Mouse (Mus musculus) stomach, postnatal 0 days (tissue): ENCODE results near the gene Akap6. TPM values are rescaled to one million over a fixed set of nuclear protein-coding genes. Genes with fewer than 3 reads are reported as not detected.
A peak's percentile ranks its signal among the peaks of the same experiment; 100 is the strongest.

Source experiments
- ATAC-seq: fragments of 200-750 bp; cut with Nextera tagmentation; 2 replicates; pipeline ENCODE4 v1.8.0; 2017; ENCODE audit not compliant: low FRiP score, low TSS enrichment
- DNase-seq: peaks from one replicate; pipeline ENCODE4 v3.0.0-alpha.2; 2016; ENCODE audit warnings: low spot score
- H3K27ac ChIP-seq: fragments of 300-500 bp; sonication (generic); replicated peaks from 2 replicates; pipeline ENCODE4 v1.5.1; 2014; ENCODE audit warnings: mild to moderate bottlenecking, control low read depth
- H3K27me3 ChIP-seq: fragments of 300-500 bp; sonication (generic); 2 replicates; pipeline ENCODE4 v1.6.1; 2014; ENCODE audit warnings: low read length; ENCODE audit not compliant: control insufficient read depth, insufficient read depth
- H3K36me3 ChIP-seq: fragments of 300-500 bp; sonication (generic); 2 replicates; pipeline ENCODE4 v1.6.1; 2014; ENCODE audit warnings: low read length, mixed read lengths; ENCODE audit not compliant: control insufficient read depth, insufficient read depth
- H3K4me1 ChIP-seq: fragments of 300-500 bp; sonication (generic); replicated peaks from 2 replicates; pipeline ENCODE4 v1.6.1; 2014; ENCODE audit warnings: antibody characterized with exemption; ENCODE audit not compliant: control insufficient read depth, insufficient read depth
- H3K4me2 ChIP-seq: fragments of 300-500 bp; sonication (generic); replicated peaks from 2 replicates; pipeline ENCODE4 v1.6.1; 2014; ENCODE audit warnings: low read depth, mild to moderate bottlenecking, control low read depth, moderate library complexity
- H3K4me3 ChIP-seq: fragments of 300-500 bp; sonication (generic); 2 replicates; pipeline ENCODE4 v1.5.1; 2014; ENCODE audit warnings: low read depth, low read length, control low read depth
- H3K9ac ChIP-seq: fragments of 300-500 bp; sonication (generic); 2 replicates; pipeline ENCODE4 v1.6.1; 2014; ENCODE audit warnings: mild to moderate bottlenecking, low read length, control low read depth, mixed read lengths
- H3K9me3 ChIP-seq: fragments of 300-500 bp; sonication (generic); 2 replicates; pipeline ENCODE4 v1.6.1; 2016; ENCODE audit warnings: low read length; ENCODE audit not compliant: control insufficient read depth
- CTCF ChIP-seq: IDR thresholded peaks from 2 replicates; pipeline ENCODE4 v1.5.1; 2016; ENCODE audit warnings: antibody characterized with exemption, low read depth, mild to moderate bottlenecking, moderate library complexity
- EP300 ChIP-seq: optimal IDR thresholded peaks from 2 replicates; pipeline ENCODE3; 2016; ENCODE audit warnings: antibody characterized with exemption
- WGBS: fragments of 180-500 bp; shearing (Covaris S2); extraction: QIAGEN DNeasy Blood & Tissue Kit; methylation state at CpG from one replicate; pipeline ENCODE4 v1.1.7; 2014; 5-methylcytosine and 5-hydroxymethylcytosine counted together
- polyA plus RNA-seq: library from polyadenylated mRNA; unstranded; fragments of >200 nt; fragmentation: Nextera tagmentation; extraction: Ambion mirVana; gene quantifications from 2 replicates; pipeline ENCODE4 v1.2.1, GENCODE M21; 2015

The Akap6 gene
- polyA plus RNA-seq, 1 experiment from 2014 or later: 0.76 TPM

DNA sequence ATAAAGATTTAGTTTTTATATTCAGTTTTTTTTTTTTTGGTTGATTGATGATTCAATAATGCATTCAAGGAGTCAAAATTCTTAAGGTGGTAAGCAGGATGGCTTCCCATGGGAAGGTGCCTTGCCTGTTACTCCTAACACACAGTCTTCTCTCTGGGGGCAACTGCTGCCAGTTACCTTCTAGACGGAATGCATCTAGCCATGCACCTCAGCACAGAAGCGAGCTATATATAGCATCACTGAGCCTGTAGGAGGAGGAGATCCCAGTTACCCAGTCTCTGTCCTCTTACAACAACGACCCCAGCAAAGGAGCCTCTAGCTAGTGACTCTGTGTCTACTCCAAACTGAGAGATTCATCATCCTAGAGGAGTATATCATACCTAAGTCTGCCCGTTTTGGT is 150.1 kb downstream of the Akap6 start:
- H3K27me3 ChIP-seq: no peaks in the 10 kb centered on the region
- H3K4me2 ChIP-seq: no peak overlapping the region
- no peak for ATAC-seq
- no peak for DNase-seq
- H3K4me1 ChIP-seq: 0 out of 2 replicates have a peak, but pooled peaks cover 4% of the 10 kb centered on the region
- H3K4me3 ChIP-seq: no peak overlapping the region
- H3K36me3 ChIP-seq: no peaks in the 10 kb centered on the region; the same call in 1 of the 2 replicates
- H3K27ac ChIP-seq: no peak overlapping the region
- TF ChIP-seq CTCF (no peak), EP300 (no peak)
- no peaks in the 10 kb centered on the region for H3K9me3 ChIP-seq
- 75% methylated on average over 4 of the region's 4 CpGs for WGBS
- H3K9ac ChIP-seq: no peak overlapping the region

- no peak overlapping the region for H3K9ac ChIP-seq
- no peak overlapping the region for H3K4me2 ChIP-seq
- H3K27me3 ChIP-seq: no peaks in the 10 kb centered on the region
- TF ChIP-seq EP300 (no peak), CTCF (peak; percentile 35)
- H3K4me1 ChIP-seq: 0 out of 2 replicates have a peak, but pooled peaks cover 4% of the 10 kb centered on the region
- H3K4me3 ChIP-seq: no peak overlapping the region
- WGBS: 64% methylated on average over 7 of the region's 7 CpGs
- no peaks in the 10 kb centered on the region; the same call in 1 of the 2 replicates for H3K36me3 ChIP-seq
- H3K27ac ChIP-seq: no peak overlapping the region
- H3K9me3 ChIP-seq: no peaks in the 10 kb centered on the region
- DNase-seq (no peak), ATAC-seq (no peak)
Observed at GRCm38 (mm10) chr12:52850332-52851036, 151.3 kb downstream of the Akap6 start.

DNA sequence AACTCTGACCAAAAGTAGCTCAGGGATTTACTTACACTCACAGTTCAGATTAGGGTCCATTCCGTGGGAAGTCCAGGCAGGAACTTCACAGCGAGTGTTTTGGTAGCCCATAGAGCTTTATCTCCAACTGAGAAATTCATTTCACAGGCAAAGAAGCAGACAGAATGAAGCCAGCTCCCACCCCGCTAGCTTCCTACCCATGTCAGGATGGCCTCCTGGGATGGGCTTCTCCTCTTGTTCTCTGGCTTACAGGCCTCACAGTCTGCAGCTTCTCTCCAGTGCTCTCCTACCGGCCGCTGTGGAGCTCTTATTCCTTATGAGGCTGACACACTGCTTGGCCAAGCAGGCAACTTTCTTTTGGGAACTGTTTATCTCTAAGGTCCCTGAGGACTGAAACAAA is 152.0 kb downstream of the Akap6 start:
- ATAC-seq: no peak
- Histone ChIP-seq H3K36me3 (no peaks in the 10 kb centered on the region; the same call in 1 of the 2 replicates), H3K4me1 (0 out of 2 replicates have a peak, but pooled peaks cover 4% of the 10 kb centered on the region), H3K27me3 (no peaks in the 10 kb centered on the region), H3K27ac (peak overlapping the region; percentile 45; the same call in 1 of the 2 replicates), H3K4me3 (no peak overlapping the region), H3K4me2 (no peak overlapping the region), H3K9me3 (no peaks in the 10 kb centered on the region), H3K9ac (no peak overlapping the region)
- DNase-seq: no peak
- 71% methylated on average over 5 of the region's 5 CpGs for WGBS
- no peak for TF ChIP-seq CTCF
- no peak for TF ChIP-seq EP300

DNA sequence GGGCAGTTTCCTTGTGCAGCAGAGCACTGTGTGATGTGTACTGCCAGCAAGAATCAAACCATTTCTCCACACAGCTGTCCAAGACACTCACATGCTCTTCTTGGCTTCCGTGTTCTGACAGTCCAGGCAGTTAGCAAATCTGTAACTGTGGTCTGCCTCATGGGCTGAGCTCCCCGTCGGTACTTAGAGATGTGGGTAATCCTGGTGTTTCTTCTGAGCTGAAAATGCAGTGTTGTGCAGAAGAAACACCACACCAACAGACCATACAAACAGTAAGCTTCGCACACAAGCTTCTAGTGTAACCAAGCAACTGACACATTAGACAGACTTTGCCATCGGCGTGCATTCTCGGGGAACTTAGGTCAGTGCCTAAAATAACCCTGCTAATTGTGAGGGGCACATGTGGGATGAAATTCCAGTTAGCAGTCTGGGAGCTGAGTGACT is 155.1 kb downstream of the Akap6 start:
- WGBS: 47% methylated on average over 7 of the region's 7 CpGs
- H3K4me1 ChIP-seq: 0 out of 2 replicates have a peak, but pooled peaks cover 4% of the 10 kb centered on the region
- peak overlapping the region; percentile 49; the same call in 1 of the 2 replicates for H3K27ac ChIP-seq
- no peak overlapping the region for H3K9ac ChIP-seq
- no peaks in the 10 kb centered on the region; the same call in 1 of the 2 replicates for H3K36me3 ChIP-seq
- H3K27me3 ChIP-seq: no peaks in the 10 kb centered on the region
- no peak for DNase-seq
- no peak overlapping the region for H3K4me3 ChIP-seq
- ATAC-seq: peak; percentile 45; the same call in 1 of the 2 replicates
- no peak for TF ChIP-seq CTCF
- TF ChIP-seq EP300: no peak
- H3K9me3 ChIP-seq: no peaks in the 10 kb centered on the region
- no peak overlapping the region for H3K4me2 ChIP-seq

DNA sequence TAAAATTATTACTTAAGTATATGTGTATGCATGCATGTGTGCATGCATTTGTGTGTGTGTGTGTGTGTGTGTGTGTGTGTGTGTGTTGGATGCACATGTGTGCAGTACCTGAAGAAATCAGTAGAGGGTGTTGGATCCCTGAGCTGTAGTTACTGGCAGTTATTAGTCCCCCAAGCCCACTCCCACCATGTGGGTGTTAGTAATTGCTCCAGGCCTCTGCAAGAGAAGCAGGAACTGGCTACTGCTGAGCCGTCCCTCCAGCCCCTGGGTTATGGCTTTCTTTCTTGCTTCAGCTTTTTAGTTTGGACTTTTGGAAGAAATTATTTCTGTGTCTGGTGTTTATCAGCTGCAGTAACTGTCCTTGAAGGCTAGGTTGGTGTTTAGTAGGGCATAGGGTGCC is 156.9 kb downstream of the Akap6 start:
- Histone ChIP-seq H3K27ac (no peak overlapping the region), H3K9me3 (no peaks in the 10 kb centered on the region), H3K27me3 (no peaks in the 10 kb centered on the region), H3K36me3 (no peaks in the 10 kb centered on the region), H3K9ac (no peak overlapping the region), H3K4me1 (0 out of 2 replicates have a peak, but pooled peaks cover 4% of the 10 kb centered on the region), H3K4me2 (no peak overlapping the region), H3K4me3 (no peak overlapping the region)
- DNase-seq (no peak), ATAC-seq (no peak)
- no peak for TF ChIP-seq EP300
- no peak for TF ChIP-seq CTCF
- 67% methylated on average over 1 of the region's 1 CpGs for WGBS

DNA sequence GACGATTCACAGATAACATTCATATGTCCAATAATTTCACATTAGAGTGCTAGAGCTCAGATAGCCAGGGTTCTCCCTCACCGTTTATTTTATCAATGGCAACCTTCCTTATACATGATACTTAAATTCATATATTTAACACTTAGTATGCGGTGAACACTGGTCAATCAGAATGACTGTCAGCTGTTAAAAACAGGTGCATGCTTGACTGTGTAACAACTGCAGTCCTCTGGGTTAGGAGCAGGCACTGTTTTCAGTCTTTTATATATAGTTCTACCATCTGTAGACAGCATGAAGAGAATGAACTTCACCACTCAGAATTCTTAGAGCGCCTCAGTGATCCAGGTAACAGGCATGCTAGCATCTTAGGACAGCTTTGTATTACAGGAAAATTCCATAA is 158.1 kb downstream of the Akap6 start:
- H3K4me1 ChIP-seq: 0 out of 2 replicates have a peak, but pooled peaks cover 4% of the 10 kb centered on the region
- DNase-seq (no peak), ATAC-seq (no peak)
- TF ChIP-seq CTCF (no peak), EP300 (no peak)
- H3K27me3 ChIP-seq: no peaks in the 10 kb centered on the region
- H3K36me3 ChIP-seq: no peaks in the 10 kb centered on the region
- no peaks in the 10 kb centered on the region for H3K9me3 ChIP-seq
- H3K27ac ChIP-seq: no peak overlapping the region
- no peak overlapping the region for H3K4me2 ChIP-seq
- WGBS: 89% methylated on average over 4 of the region's 4 CpGs
- no peak overlapping the region for H3K4me3 ChIP-seq
- H3K9ac ChIP-seq: no peak overlapping the region
